Mouse (Mus musculus): ENCODE measurements around the gene Serpinb3c.
A peak's percentile ranks its signal among the peaks of the same experiment; 100 is the strongest.
"Not testable (repeated sequence)": the region's sequence is repeated elsewhere in the genome, so short reads cannot be mapped to it uniquely, and the experiment has no call there.

The Serpinb3c gene

GRCm38 (mm10) chr1:107278261-107278660 is at the start of gene Serpinb3c, which contains the start of gene Serpinb3b:
Gene Serpinb3c, minus strand, starts transcription at chr1:107278371.
Gene Serpinb3b, minus strand, starts transcription at chr1:107278361.
- DNase-seq (ENCODE audit: low spot score), result not testable (repeated sequence)

GRCm38 (mm10) chr1:107243170-107243569 is 35.0 kb downstream of the Serpinb3c start:
- peak; percentile 17 for DNase-seq (ENCODE audit: low spot score)
